Mouse (Mus musculus) intestine, embryonic 16.5 days (tissue): ENCODE measurements around the gene Pxylp1. TPM values are rescaled to one million over a fixed set of nuclear protein-coding genes. Genes with fewer than 3 reads are reported as not detected.

Experiments used
- ATAC-seq: fragments of 200-750 bp; cut with Nextera tagmentation; 2 replicates; pipeline ENCODE4 v1.8.0; 2017; ENCODE audit warnings: moderate TSS enrichment, moderate library complexity
- H3K27ac ChIP-seq: fragments of 300-500 bp; sonication (generic); 2 replicates; pipeline ENCODE4 v1.5.1; 2014; ENCODE audit warnings: mild to moderate bottlenecking, low read length
- H3K27me3 ChIP-seq: fragments of 300-500 bp; sonication (generic); replicated peaks from 2 replicates; pipeline ENCODE4 v1.6.1; 2014; ENCODE audit warnings: low read length, control low read depth, mixed read lengths; ENCODE audit not compliant: control insufficient read depth, insufficient read depth
- H3K36me3 ChIP-seq: fragments of 300-500 bp; sonication (generic); 2 replicates; pipeline ENCODE4 v1.6.1; 2014; ENCODE audit warnings: low read length, control low read depth; ENCODE audit not compliant: control insufficient read depth, insufficient read depth
- H3K4me1 ChIP-seq: fragments of 300-500 bp; sonication (generic); 2 replicates; pipeline ENCODE4 v1.6.1; 2014; ENCODE audit warnings: low read length, control low read depth, mixed read lengths; ENCODE audit not compliant: control insufficient read depth, insufficient read depth
- H3K4me2 ChIP-seq: fragments of 300-500 bp; sonication (generic); 2 replicates; pipeline ENCODE4 v1.6.1; 2014; ENCODE audit warnings: low read depth, low read length, control low read depth
- H3K4me3 ChIP-seq: fragments of 300-500 bp; sonication (generic); 2 replicates; pipeline ENCODE4 v1.5.1; 2014; ENCODE audit warnings: mild to moderate bottlenecking, low read length
- H3K9ac ChIP-seq: fragments of 300-500 bp; sonication (generic); 2 replicates; pipeline ENCODE4 v1.6.1; 2014; ENCODE audit warnings: low read depth, low read length
- H3K9me3 ChIP-seq: fragments of 300-500 bp; sonication (generic); 2 replicates; pipeline ENCODE4 v1.6.1; 2016; ENCODE audit warnings: low read length, control low read depth; ENCODE audit not compliant: control insufficient read depth
- WGBS: fragments of 180-500 bp; shearing (Covaris S2); extraction: QIAGEN DNeasy Blood & Tissue Kit; methylation state at CpG from one replicate; pipeline ENCODE4 v1.1.7; 2014; 5-methylcytosine and 5-hydroxymethylcytosine counted together
- polyA plus RNA-seq: library from polyadenylated mRNA; unstranded; fragments of >200 nt; fragmentation: Nextera tagmentation; extraction: Ambion mirVana; gene quantifications from 2 replicates; pipeline ENCODE4 v1.2.1, GENCODE M21; 2015

The Pxylp1 gene
- polyA plus RNA-seq, 1 experiment from 2014 or later: 38.1 TPM

GRCm38 (mm10) chr9:96916076-96916475 is 23.6 kb upstream of the Pxylp1 start:
- Histone ChIP-seq H3K4me2 (no peak overlapping the region), H3K36me3 (no peaks in the 10 kb centered on the region), H3K4me3 (no peak overlapping the region), H3K9me3 (peaks cover 5% of the 10 kb centered on the region; the same call in 1 of the 2 replicates), H3K27me3 (no peaks in the 10 kb centered on the region), H3K27ac (no peak overlapping the region), H3K9ac (no peak overlapping the region), H3K4me1 (no peaks in the 10 kb centered on the region)
- 40% methylated on average over 7 of the region's 7 CpGs for WGBS
- ATAC-seq: no peak; the same call in 1 of the 2 replicates

GRCm38 (mm10) chr9:96914851-96915250 is 22.4 kb upstream of the Pxylp1 start:
- Histone ChIP-seq H3K27me3 (no peaks in the 10 kb centered on the region), H3K9ac (no peak overlapping the region), H3K4me1 (peaks cover under 1% of the 10 kb centered on the region; the same call in 1 of the 2 replicates), H3K27ac (no peak overlapping the region), H3K9me3 (peaks cover 5% of the 10 kb centered on the region; the same call in 1 of the 2 replicates), H3K4me3 (no peak overlapping the region), H3K36me3 (no peaks in the 10 kb centered on the region), H3K4me2 (no peak overlapping the region)
- WGBS: 84% methylated on average over 6 of the region's 6 CpGs
- ATAC-seq: no peak

- Histone ChIP-seq H3K36me3 (no peaks in the 10 kb centered on the region), H3K27me3 (no peaks in the 10 kb centered on the region)
- WGBS: 85% methylated on average over 3 of the region's 3 CpGs
Measured at GRCm38 (mm10) chr9:96914005-96914404, 21.5 kb upstream of the Pxylp1 start.

GRCm38 (mm10) chr9:96909503-96909902 is 17.0 kb upstream of the Pxylp1 start:
- ATAC-seq: peak; percentile 91
- H3K9me3 ChIP-seq: no peaks in the 10 kb centered on the region
- no peaks in the 10 kb centered on the region for H3K36me3 ChIP-seq
- H3K4me1 ChIP-seq: peaks cover 3% of the 10 kb centered on the region
- no peak overlapping the region for H3K4me3 ChIP-seq
- H3K27ac ChIP-seq: peak overlapping the region; percentile 65; the same call in 1 of the 2 replicates
- WGBS: 51% methylated on average over 1 of the region's 1 CpGs
- no peak overlapping the region for H3K4me2 ChIP-seq
- no peaks in the 10 kb centered on the region for H3K27me3 ChIP-seq
- no peak overlapping the region for H3K9ac ChIP-seq

More at GRCm38 (mm10) chr9:96914005-96914404, 21.5 kb upstream of the Pxylp1 start:
- H3K4me1 ChIP-seq: peaks cover 3% of the 10 kb centered on the region
- H3K9ac ChIP-seq: no peak overlapping the region
- no peak overlapping the region for H3K4me2 ChIP-seq
- H3K4me3 ChIP-seq: no peak overlapping the region
- no peak for ATAC-seq
- H3K27ac ChIP-seq: no peak overlapping the region
- no peaks in the 10 kb centered on the region for H3K9me3 ChIP-seq

- Histone ChIP-seq H3K9me3 (no peaks in the 10 kb centered on the region), H3K36me3 (no peaks in the 10 kb centered on the region), H3K4me3 (no peak overlapping the region), H3K27me3 (no peaks in the 10 kb centered on the region), H3K9ac (no peak overlapping the region), H3K4me2 (no peak overlapping the region), H3K27ac (peak overlapping the region; percentile 65; the same call in 1 of the 2 replicates), H3K4me1 (peaks cover 3% of the 10 kb centered on the region)
- 0 out of 2 replicates have a peak, but pooled peaks have one; percentile 31 for ATAC-seq
- 66% methylated on average over 2 of the region's 2 CpGs for WGBS
Measured at GRCm38 (mm10) chr9:96908737-96909136, 16.3 kb upstream of the Pxylp1 start.

GRCm38 (mm10) chr9:96904360-96905355 is 12.2 kb upstream of the Pxylp1 start:
- H3K4me3 ChIP-seq: no peak overlapping the region
- H3K27me3 ChIP-seq: no peaks in the 10 kb centered on the region
- ATAC-seq: peak; percentile 61
- 56% methylated on average over 7 of the region's 7 CpGs for WGBS
- no peak overlapping the region for H3K27ac ChIP-seq
- no peak overlapping the region for H3K4me2 ChIP-seq
- H3K9me3 ChIP-seq: no peaks in the 10 kb centered on the region
- H3K9ac ChIP-seq: no peak overlapping the region
- no peaks in the 10 kb centered on the region for H3K36me3 ChIP-seq
- H3K4me1 ChIP-seq: peaks cover under 1% of the 10 kb centered on the region

- Histone ChIP-seq H3K27me3 (no peaks in the 10 kb centered on the region), H3K4me3 (no peak overlapping the region), H3K9ac (no peak overlapping the region), H3K9me3 (no peaks in the 10 kb centered on the region), H3K27ac (no peak overlapping the region), H3K36me3 (no peaks in the 10 kb centered on the region), H3K4me2 (no peak overlapping the region), H3K4me1 (no peaks in the 10 kb centered on the region)
- no peak for ATAC-seq
- WGBS: 79% methylated on average over 5 of the region's 5 CpGs
Measured at GRCm38 (mm10) chr9:96899717-96900116, 7.2 kb upstream of the Pxylp1 start.

- Histone ChIP-seq H3K27ac (no peak overlapping the region), H3K27me3 (no peaks in the 10 kb centered on the region), H3K9ac (no peak overlapping the region), H3K9me3 (no peaks in the 10 kb centered on the region), H3K4me2 (no peak overlapping the region), H3K36me3 (no peaks in the 10 kb centered on the region), H3K4me1 (no peaks in the 10 kb centered on the region), H3K4me3 (no peak overlapping the region)
- ATAC-seq: no peak
Measured at GRCm38 (mm10) chr9:96899004-96899403, 6.5 kb upstream of the Pxylp1 start.

GRCm38 (mm10) chr9:96896690-96897089 is 4.2 kb upstream of the Pxylp1 start:
- Histone ChIP-seq H3K4me2 (no peak overlapping the region), H3K27ac (no peak overlapping the region), H3K9me3 (no peaks in the 10 kb centered on the region), H3K4me1 (peaks cover 5% of the 10 kb centered on the region; the same call in 1 of the 2 replicates), H3K4me3 (no peak overlapping the region), H3K9ac (no peak overlapping the region), H3K36me3 (no peaks in the 10 kb centered on the region), H3K27me3 (no peaks in the 10 kb centered on the region)
- WGBS: 88% methylated on average over 1 of the region's 1 CpGs
- no peak for ATAC-seq
